Mouse (Mus musculus) lung, embryonic 14.5 days (tissue): ENCODE results near the gene Hspa14. TPM values are rescaled to one million over a fixed set of nuclear protein-coding genes. Genes with fewer than 3 reads are reported as not detected.

ENCODE experiments used
- ATAC-seq: fragments of 200-750 bp; cut with Nextera tagmentation; 2 replicates; pipeline ENCODE4 v1.8.0; 2017; ENCODE audit warnings: mild to moderate bottlenecking, moderate TSS enrichment, moderate library complexity; ENCODE audit not compliant: insufficient read depth
- DNase-seq: peaks from one replicate; pipeline ENCODE4 v3.0.0-alpha.2; 2015
- H3K27ac ChIP-seq: fragments of 300-500 bp; sonication (generic); 2 replicates; pipeline ENCODE4 v1.5.1; 2014; ENCODE audit warnings: low read depth, mild to moderate bottlenecking, moderate library complexity
- H3K27me3 ChIP-seq: fragments of 300-500 bp; sonication (generic); 2 replicates; pipeline ENCODE4 v1.6.1; 2014; ENCODE audit warnings: low read length, control low read depth; ENCODE audit not compliant: insufficient read depth
- H3K36me3 ChIP-seq: fragments of 300-500 bp; sonication (generic); 2 replicates; pipeline ENCODE4 v1.6.1; 2014; ENCODE audit warnings: control low read depth; ENCODE audit not compliant: insufficient read depth
- H3K4me1 ChIP-seq: fragments of 300-500 bp; sonication (generic); 2 replicates; pipeline ENCODE4 v1.6.1; 2014; ENCODE audit warnings: antibody characterized with exemption, control low read depth; ENCODE audit not compliant: insufficient read depth
- H3K4me2 ChIP-seq: fragments of 300-500 bp; sonication (generic); 2 replicates; pipeline ENCODE4 v1.6.1; 2014; ENCODE audit warnings: mild to moderate bottlenecking
- H3K4me3 ChIP-seq: fragments of 300-500 bp; sonication (generic); 2 replicates; pipeline ENCODE4 v1.5.1; 2014; ENCODE audit warnings: low read depth, low read length
- H3K9ac ChIP-seq: fragments of 300-500 bp; sonication (generic); 2 replicates; pipeline ENCODE4 v1.6.1; 2014
- H3K9me3 ChIP-seq: fragments of 300-500 bp; sonication (generic); 2 replicates; pipeline ENCODE4 v1.6.1; 2016; ENCODE audit warnings: low read depth, low read length, control low read depth
- CTCF ChIP-seq: IDR thresholded peaks from 2 replicates; pipeline ENCODE4 v1.5.1; 2016; ENCODE audit warnings: antibody characterized with exemption, low read depth
- WGBS: fragments of 180-500 bp; shearing (Covaris S2); extraction: QIAGEN DNeasy Blood & Tissue Kit; methylation state at CpG from one replicate; pipeline ENCODE4 v1.1.7; 2014; 5-methylcytosine and 5-hydroxymethylcytosine counted together
- polyA plus RNA-seq: library from polyadenylated mRNA; unstranded; fragments of >200 nt; fragmentation: Nextera tagmentation; extraction: Ambion mirVana; gene quantifications from 2 replicates; pipeline ENCODE4 v1.2.1, GENCODE M21; 2014

Hspa14 gene
- polyA plus RNA-seq = 128 TPM in 2 replicates

DNA sequence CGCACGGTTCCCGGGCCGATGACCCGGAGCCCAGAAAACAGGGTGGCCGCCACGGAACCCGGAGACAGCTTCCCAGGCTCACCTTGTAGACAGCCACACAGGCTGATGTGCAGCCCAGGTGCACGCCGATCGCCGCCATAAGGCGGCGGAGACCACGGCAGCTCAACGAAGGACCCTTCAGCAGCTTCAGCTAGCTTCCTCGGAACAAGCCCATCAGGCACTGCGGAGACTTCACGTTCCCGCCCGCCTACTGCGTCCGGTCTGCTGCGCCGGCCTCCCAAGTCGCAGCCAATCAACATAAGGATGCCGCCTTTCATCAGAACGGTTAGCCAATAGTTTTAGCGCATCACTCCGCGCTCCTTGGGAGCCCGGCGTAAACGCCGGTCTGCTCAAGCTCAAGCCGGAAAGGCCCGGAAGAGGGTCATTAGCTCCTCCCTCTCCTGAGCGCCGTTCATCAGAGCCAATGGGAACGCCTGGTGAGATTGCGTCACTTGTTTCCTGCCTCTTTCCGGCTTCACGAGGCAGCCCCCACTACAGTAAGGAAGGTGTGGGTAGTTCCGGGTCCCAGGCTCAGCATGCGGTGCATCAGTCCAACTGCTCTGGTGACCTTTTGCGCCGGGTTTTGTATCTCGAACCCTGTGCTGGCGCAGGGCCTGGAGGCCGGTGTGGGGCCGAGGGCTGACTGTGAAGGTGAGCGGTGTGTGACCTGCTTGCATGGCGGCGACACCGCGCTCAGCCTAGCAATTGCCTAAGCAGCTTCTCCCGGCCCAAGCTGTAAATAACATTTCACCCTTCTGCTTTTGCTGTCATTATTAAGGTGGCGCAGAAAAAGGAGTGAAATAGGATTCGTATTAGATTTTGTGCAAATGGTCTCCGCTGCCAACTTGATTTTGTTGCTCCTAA lies at the start of gene Hspa14, which contains the start of the genes Gm45902 and Cdnf:
Gene Hspa14 (minus strand): TSS at position 263 of the 903 bp plus-strand sequence.
Gene Gm45902 (minus strand): TSS at position 239 of the 903 bp plus-strand sequence.
Gene Cdnf (plus strand): TSS at position 479 of the 903 bp plus-strand sequence.
- peaks cover 32% of the 10 kb centered on the region for H3K36me3 ChIP-seq
- H3K4me1 ChIP-seq = no peaks in the 10 kb centered on the region
- ATAC-seq (peak; percentile 99), DNase-seq (peak; percentile 99)
- H3K27ac ChIP-seq = peak within 1 kb of the TSS; percentile 87
- peak within 1 kb of the TSS; percentile 90 for H3K9ac ChIP-seq
- peak; percentile 22; the same call in 1 of the 2 replicates for TF ChIP-seq CTCF
- under 1% methylated on average over 60 of the region's 60 CpGs for WGBS
- H3K27me3 ChIP-seq = no peaks in the 10 kb centered on the region
- H3K4me3 ChIP-seq = peak within 1 kb of the TSS; percentile 85
- H3K9me3 ChIP-seq = no peaks in the 10 kb centered on the region
- peak within 1 kb of the TSS; percentile 88 for H3K4me2 ChIP-seq

DNA sequence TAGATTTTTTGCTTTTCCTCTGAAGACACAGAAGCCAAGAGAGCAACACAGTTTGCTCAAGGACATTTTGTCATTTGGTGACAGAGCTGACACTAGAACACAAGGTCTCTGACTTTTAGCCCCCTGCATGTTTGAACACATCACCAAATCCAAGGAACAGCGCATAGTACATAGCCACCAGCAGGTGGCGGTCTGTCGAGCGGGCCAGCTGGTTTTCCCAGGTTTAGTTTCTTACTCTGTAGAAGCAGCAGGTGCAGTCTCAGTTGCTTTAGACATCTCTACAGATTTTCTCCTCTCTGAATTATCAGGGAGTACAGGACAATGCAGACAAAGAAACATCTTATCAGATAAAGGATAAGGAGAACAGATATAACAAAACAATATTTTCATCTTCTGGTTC lies 34.0 kb upstream of the Hspa14 start:
- no peak overlapping the region for H3K4me3 ChIP-seq

DNA sequence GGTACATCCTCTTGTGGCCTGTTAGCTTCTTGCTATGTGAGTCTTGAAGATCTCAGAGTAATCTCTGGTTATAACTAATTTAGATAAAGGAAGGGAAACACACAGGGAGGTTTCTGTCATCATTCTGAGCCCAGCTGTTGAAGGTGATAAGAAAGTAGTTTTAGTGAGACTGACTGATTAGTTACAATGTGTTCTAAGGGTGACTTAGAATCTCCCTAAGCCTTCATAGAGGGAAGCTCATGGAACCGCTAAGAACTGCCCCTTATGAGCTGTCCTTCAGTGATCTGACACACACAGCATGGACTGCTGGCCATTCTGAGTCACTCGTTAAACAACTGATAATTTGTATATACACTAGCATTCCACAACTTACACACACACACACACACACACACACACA lies 33.4 kb upstream of the Hspa14 start:
- WGBS = 49% methylated on average over 2 of the region's 2 CpGs

More for the DNA sequence above, 34.0 kb upstream of the Hspa14 start:
- Histone ChIP-seq H3K9me3 (no peaks in the 10 kb centered on the region), H3K4me1 (peaks cover 3% of the 10 kb centered on the region; the same call in 1 of the 2 replicates), H3K27ac (no peak overlapping the region), H3K36me3 (no peaks in the 10 kb centered on the region), H3K9ac (no peak overlapping the region), H3K4me2 (no peak overlapping the region), H3K27me3 (no peaks in the 10 kb centered on the region)
- TF ChIP-seq CTCF = peak; percentile 88
- ATAC-seq (no peak), DNase-seq (peak; percentile 81)
- WGBS = 5% methylated on average over 4 of the region's 4 CpGs

DNA sequence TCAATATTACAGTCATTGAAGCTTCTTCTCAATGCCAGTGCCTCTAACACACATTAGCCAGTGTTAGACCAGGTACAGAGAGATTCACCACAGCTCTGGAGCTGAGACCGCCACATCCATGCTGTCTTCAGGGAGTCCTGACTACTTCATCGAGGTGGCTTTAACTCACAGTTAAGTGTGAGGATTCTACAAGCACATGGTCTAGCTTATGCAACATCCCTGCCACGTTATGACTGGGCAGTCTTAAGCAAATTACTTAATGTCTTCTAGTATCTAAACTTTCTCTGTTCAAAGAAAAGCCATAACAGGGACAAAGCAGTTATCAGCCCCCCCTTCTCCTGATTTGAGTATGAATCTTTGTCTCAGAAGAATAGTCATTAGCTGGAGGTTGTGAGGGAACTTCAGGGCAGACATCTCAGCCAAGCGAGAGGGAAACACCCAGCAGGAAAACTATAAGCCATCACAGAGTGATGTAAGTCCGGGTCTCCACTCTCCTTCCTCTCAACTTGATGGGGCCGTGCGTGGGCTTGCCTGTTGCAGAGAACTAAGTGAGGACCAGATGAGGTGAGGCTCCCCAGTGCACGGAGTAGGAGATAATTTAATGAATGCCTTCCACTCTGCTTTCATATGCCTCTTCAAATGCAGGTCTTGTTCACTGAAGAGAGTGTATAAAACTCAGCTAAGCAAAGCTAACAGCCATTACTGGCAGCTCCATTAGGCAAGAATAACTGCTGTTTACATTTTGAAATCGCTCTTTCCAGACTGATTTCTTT lies 28.9 kb upstream of the Hspa14 start:
- H3K27ac ChIP-seq = no peak overlapping the region
- DNase-seq (peak; percentile 24), ATAC-seq (no peak)
- peaks cover 3% of the 10 kb centered on the region; the same call in 1 of the 2 replicates for H3K4me1 ChIP-seq
- no peak overlapping the region for H3K9ac ChIP-seq
- H3K9me3 ChIP-seq = no peaks in the 10 kb centered on the region
- WGBS = 51% methylated on average over 9 of the region's 9 CpGs
- H3K27me3 ChIP-seq = no peaks in the 10 kb centered on the region
- no peak overlapping the region for H3K4me3 ChIP-seq
- no peaks in the 10 kb centered on the region for H3K36me3 ChIP-seq
- no peak overlapping the region for H3K4me2 ChIP-seq
- no peak for TF ChIP-seq CTCF

More for the DNA sequence above, 33.4 kb upstream of the Hspa14 start:
- no peak overlapping the region for H3K4me2 ChIP-seq
- no peak overlapping the region for H3K9ac ChIP-seq
- H3K4me3 ChIP-seq = no peak overlapping the region
- ATAC-seq (no peak), DNase-seq (no peak)
- H3K27ac ChIP-seq = no peak overlapping the region
- no peaks in the 10 kb centered on the region for H3K27me3 ChIP-seq
- H3K36me3 ChIP-seq = no peaks in the 10 kb centered on the region
- TF ChIP-seq CTCF = no peak
- H3K4me1 ChIP-seq = peaks cover 3% of the 10 kb centered on the region; the same call in 1 of the 2 replicates
- no peaks in the 10 kb centered on the region for H3K9me3 ChIP-seq

DNA sequence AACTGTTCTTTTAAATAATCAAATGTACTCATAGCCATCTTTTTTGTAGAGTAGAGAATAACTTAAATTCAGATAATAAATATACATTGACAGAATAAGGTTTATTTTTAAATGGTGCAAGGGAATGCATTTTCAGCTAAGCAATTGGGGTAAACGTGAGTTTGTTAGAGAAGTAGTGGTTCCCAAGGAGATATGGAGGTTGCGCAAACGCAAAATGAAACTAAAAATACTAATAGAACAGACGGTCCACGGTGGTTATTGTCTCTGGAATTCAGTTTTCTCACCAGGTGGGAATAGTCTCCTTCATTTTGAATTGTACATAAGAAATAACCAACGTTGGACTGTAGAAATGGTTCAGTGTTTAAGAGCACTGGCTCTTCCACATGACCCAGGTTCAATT lies 13.7 kb upstream of the Hspa14 start:
- no peaks in the 10 kb centered on the region; the same call in 1 of the 2 replicates for H3K9me3 ChIP-seq
- no peak for DNase-seq
- H3K27me3 ChIP-seq = no peaks in the 10 kb centered on the region
- H3K27ac ChIP-seq = no peak overlapping the region
- H3K4me2 ChIP-seq = no peak overlapping the region
- no peak overlapping the region for H3K4me3 ChIP-seq
- H3K9ac ChIP-seq = no peak overlapping the region
- no peak for TF ChIP-seq CTCF
- ATAC-seq = no peak
- no peaks in the 10 kb centered on the region for H3K36me3 ChIP-seq
- no peaks in the 10 kb centered on the region for H3K4me1 ChIP-seq
- WGBS = 74% methylated on average over 6 of the region's 6 CpGs

DNA sequence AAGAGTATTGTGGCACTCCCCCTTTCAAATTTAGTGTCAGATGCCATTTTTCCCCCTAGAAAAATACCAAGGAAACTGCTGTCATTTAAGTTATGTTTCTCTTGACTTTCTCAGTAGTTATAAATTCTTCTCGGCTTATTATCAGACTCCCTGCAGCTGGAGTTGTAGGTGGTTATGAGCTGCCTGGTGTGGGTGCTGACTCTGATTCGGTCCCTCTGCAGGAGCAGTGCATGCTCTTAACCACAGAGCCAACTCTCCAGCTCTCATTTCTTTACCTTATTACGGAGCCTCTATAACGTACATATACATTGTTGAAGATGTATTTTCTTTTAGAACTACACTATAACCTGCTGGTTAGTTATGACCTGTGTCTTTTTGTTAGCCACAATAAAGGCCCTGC lies 9.9 kb upstream of the Hspa14 start:
- Histone ChIP-seq H3K9me3 (no peaks in the 10 kb centered on the region), H3K36me3 (no peaks in the 10 kb centered on the region), H3K27ac (no peak overlapping the region), H3K27me3 (no peaks in the 10 kb centered on the region), H3K9ac (no peak overlapping the region), H3K4me2 (no peak overlapping the region), H3K4me3 (no peak overlapping the region), H3K4me1 (no peaks in the 10 kb centered on the region)
- 64% methylated on average over 4 of the region's 4 CpGs for WGBS
- TF ChIP-seq CTCF = no peak
- ATAC-seq (no peak), DNase-seq (no peak)
